Mouse (Mus musculus) thymus, adult 2 months (tissue): ENCODE measurements around the gene Cdadc1.

Experiments
- CTCF ChIP-seq: fragments of 200-500 bp; IDR thresholded peaks from 2 replicates; pipeline ENCODE4 v1.5.1; 2012; ENCODE audit warnings: mild to moderate bottlenecking, control low read depth, low read length, moderate library complexity, borderline replicate concordance; ENCODE audit not compliant: control insufficient read depth, poor library complexity, insufficient read depth; ENCODE audit errors: extremely low read depth
- POLR2A ChIP-seq: fragments of 200-500 bp; IDR thresholded peaks from 2 replicates; pipeline ENCODE4 v1.6.1; 2012; ENCODE audit warnings: mild to moderate bottlenecking, low read length, control low read depth, moderate library complexity; ENCODE audit not compliant: control insufficient read depth, poor library complexity, insufficient read depth; ENCODE audit errors: extremely low read depth

GRCm38 (mm10) chr14:59627142-59627680 lies 29.5 kb upstream of the Cdadc1 start:
- TF ChIP-seq CTCF: no peak
- no peak for TF ChIP-seq POLR2A
